Mouse (Mus musculus) neural tube, embryonic 13.5 days (tissue): ENCODE measurements around the gene Ctnna3. TPM values are rescaled to one million over a fixed set of nuclear protein-coding genes. Genes with fewer than 3 reads are reported as not detected.
"Not testable (repeated sequence)": the region's sequence is repeated elsewhere in the genome, so short reads cannot be mapped to it uniquely, and the experiment has no call there.

Experiments used
- ATAC-seq: fragments of 200-750 bp; cut with Nextera tagmentation; 2 replicates; pipeline ENCODE4 v1.8.0; 2017; ENCODE audit warnings: low read depth, mild to moderate bottlenecking, moderate TSS enrichment, moderate library complexity
- H3K27ac ChIP-seq: fragments of 300-500 bp; sonication (generic); replicated peaks from 2 replicates; pipeline ENCODE4 v1.5.1; 2015; ENCODE audit warnings: moderate library complexity, mild to moderate bottlenecking, inconsistent platforms
- H3K27me3 ChIP-seq: fragments of 300-500 bp; sonication (generic); 2 replicates; pipeline ENCODE4 v1.6.1; 2015; ENCODE audit warnings: mild to moderate bottlenecking, inconsistent platforms
- H3K36me3 ChIP-seq: fragments of 300-500 bp; sonication (generic); 2 replicates; pipeline ENCODE4 v1.6.1; 2015; ENCODE audit warnings: mild to moderate bottlenecking, inconsistent platforms
- H3K4me1 ChIP-seq: fragments of 300-500 bp; sonication (generic); replicated peaks from 2 replicates; pipeline ENCODE4 v1.6.1; 2015; ENCODE audit warnings: inconsistent platforms
- H3K4me2 ChIP-seq: fragments of 300-500 bp; sonication (generic); 2 replicates; pipeline ENCODE4 v1.6.1; 2015; ENCODE audit warnings: inconsistent platforms, mild to moderate bottlenecking, moderate library complexity
- H3K4me3 ChIP-seq: fragments of 300-500 bp; sonication (generic); 2 replicates; pipeline ENCODE4 v1.5.1; 2015; ENCODE audit warnings: mild to moderate bottlenecking, inconsistent platforms
- H3K9ac ChIP-seq: fragments of 300-500 bp; sonication (generic); 2 replicates; pipeline ENCODE4 v1.6.1; 2015; ENCODE audit warnings: moderate library complexity, mild to moderate bottlenecking, inconsistent platforms
- H3K9me3 ChIP-seq: fragments of 300-500 bp; sonication (generic); 2 replicates; pipeline ENCODE4 v1.6.1; 2016; ENCODE audit warnings: inconsistent platforms
- WGBS: fragments of 180-500 bp; shearing (Covaris S2); methylation state at CpG from one replicate; pipeline ENCODE4 v1.1.7; 2015; 5-methylcytosine and 5-hydroxymethylcytosine counted together
- polyA plus RNA-seq: library from polyadenylated mRNA; unstranded; fragments of >200 nt; fragmentation: Nextera tagmentation; extraction: Ambion mirVana; gene quantifications from 2 replicates; pipeline ENCODE4 v1.2.1, GENCODE M21; 2015

Ctnna3 gene
- polyA plus RNA-seq, 1 experiment from 2014 or later = 3.7 TPM

DNA sequence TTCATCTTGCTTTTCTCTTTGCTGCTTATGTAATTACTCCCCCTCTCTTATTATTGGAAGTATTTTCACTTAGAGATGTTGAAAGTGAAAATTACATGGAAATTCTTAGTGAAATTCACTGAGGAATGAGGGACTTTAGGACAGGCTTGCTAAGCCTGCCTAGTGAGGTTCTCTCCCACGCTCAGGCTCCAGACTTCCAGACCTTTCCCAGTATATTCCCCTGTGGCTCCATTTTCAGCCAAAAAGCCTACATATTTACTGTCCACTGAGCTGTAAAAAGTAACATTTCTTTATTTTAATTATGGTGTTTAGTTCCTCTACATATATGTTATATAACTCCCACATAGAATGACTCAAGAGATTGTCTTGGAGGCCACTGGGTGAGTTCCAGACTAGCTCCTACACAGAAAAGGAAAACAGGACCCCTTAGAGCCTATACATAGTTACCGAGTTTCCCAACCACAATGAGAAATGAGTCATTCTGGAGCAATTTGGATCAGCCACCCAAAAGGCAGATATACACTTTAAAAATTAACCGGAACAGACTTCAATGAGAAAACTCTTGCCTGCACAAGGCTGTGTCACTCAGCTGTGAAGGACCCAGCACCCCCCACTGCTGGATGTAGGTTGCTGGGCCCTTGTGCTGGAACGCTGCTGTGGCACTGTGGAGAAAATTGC lies 912.9 kb downstream of the Ctnna3 start:
- Histone ChIP-seq H3K4me2 (no peak overlapping the region), H3K4me3 (no peak overlapping the region), H3K27me3 (no peaks in the 10 kb centered on the region), H3K4me1 (no peaks in the 10 kb centered on the region), H3K9ac (no peak overlapping the region), H3K36me3 (no peaks in the 10 kb centered on the region), H3K27ac (no peak overlapping the region), H3K9me3 (no peaks in the 10 kb centered on the region)
- 78% methylated on average over 4 of the region's 4 CpGs for WGBS
- ATAC-seq = no peak

DNA sequence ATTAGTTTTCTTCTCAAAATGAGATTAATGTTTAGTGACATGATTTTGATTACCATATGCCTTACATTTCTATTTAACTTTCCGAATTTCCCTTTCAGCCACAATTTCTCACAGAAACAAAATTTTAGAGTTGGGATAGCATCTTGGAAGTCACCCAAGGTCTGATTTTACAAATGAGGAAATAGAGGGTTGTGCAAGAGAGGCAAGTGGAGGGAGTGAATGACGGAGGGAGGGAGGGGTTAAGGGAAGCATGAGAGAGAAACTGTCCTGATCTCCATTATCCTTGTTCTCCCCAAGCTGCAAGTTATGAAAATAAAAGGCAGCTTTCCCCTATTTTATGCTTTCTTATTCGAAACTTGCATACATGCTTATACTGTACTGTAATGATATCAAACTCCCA lies 943.4 kb downstream of the Ctnna3 start:
- ATAC-seq = no peak
- 85% methylated on average over 3 of the region's 3 CpGs for WGBS
- no peak overlapping the region for H3K4me3 ChIP-seq
- no peak overlapping the region for H3K27ac ChIP-seq
- no peaks in the 10 kb centered on the region for H3K4me1 ChIP-seq
- no peaks in the 10 kb centered on the region for H3K36me3 ChIP-seq
- H3K4me2 ChIP-seq = no peak overlapping the region
- H3K9ac ChIP-seq = no peak overlapping the region
- no peaks in the 10 kb centered on the region for H3K9me3 ChIP-seq
- H3K27me3 ChIP-seq = no peaks in the 10 kb centered on the region

- Histone ChIP-seq H3K4me3 (no peak overlapping the region), H3K27me3 (no peaks in the 10 kb centered on the region), H3K4me1 (no peaks in the 10 kb centered on the region), H3K9me3 (no peaks in the 10 kb centered on the region), H3K9ac (no peak overlapping the region), H3K36me3 (no peaks in the 10 kb centered on the region), H3K27ac (no peak overlapping the region), H3K4me2 (no peak overlapping the region)
- no peak for ATAC-seq
- WGBS = 89% methylated on average over 4 of the region's 4 CpGs
These were observed 947.9 kb downstream of the Ctnna3 start for GRCm38 (mm10) chr10:64377751-64378150.

GRCm38 (mm10) chr10:64396579-64396978 lies 966.7 kb downstream of the Ctnna3 start:
- WGBS = 50% methylated on average over 2 of the region's 2 CpGs
- ATAC-seq = no peak
- no peak overlapping the region for H3K27ac ChIP-seq
- H3K27me3 ChIP-seq = no peaks in the 10 kb centered on the region
- H3K36me3 ChIP-seq = no peaks in the 10 kb centered on the region
- H3K4me2 ChIP-seq = no peak overlapping the region
- H3K4me3 ChIP-seq = no peak overlapping the region
- no peaks in the 10 kb centered on the region for H3K4me1 ChIP-seq
- H3K9me3 ChIP-seq = no peaks in the 10 kb centered on the region
- H3K9ac ChIP-seq = no peak overlapping the region

DNA sequence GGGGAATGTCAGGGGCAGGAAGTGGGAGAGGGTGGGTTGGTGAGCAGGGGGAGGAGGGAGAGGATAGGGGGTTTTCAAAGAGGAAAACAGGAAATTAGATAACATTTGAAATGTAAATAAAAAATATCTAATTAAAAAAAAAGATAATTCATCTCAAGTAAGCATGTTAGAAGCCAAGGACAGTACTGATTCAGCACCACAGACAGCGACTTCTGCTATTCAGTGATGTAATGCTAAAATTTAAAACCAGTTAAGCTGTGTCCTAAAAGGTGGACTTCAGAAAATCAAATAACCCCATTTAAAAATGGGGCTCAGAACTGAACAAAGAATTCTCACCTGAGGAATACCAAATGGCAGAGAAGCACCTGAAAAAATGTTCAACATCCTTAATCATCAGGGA lies 988.5 kb downstream of the Ctnna3 start:
- not testable (repeated sequence) for H3K36me3 ChIP-seq, H3K27ac ChIP-seq, H3K4me1 ChIP-seq, H3K4me2 ChIP-seq, H3K27me3 ChIP-seq, H3K9ac ChIP-seq, ATAC-seq, H3K9me3 ChIP-seq, H3K4me3 ChIP-seq
- 33% methylated on average over 1 of the region's 1 CpGs for WGBS

GRCm38 (mm10) chr10:64438736-64439135 lies 1008.8 kb downstream of the Ctnna3 start:
- no peak overlapping the region for H3K27ac ChIP-seq
- H3K9me3 ChIP-seq = no peaks in the 10 kb centered on the region
- no peak for ATAC-seq
- no peak overlapping the region for H3K4me3 ChIP-seq
- no peaks in the 10 kb centered on the region for H3K36me3 ChIP-seq
- H3K9ac ChIP-seq = no peak overlapping the region
- no peaks in the 10 kb centered on the region for H3K4me1 ChIP-seq
- H3K4me2 ChIP-seq = no peak overlapping the region
- H3K27me3 ChIP-seq = no peaks in the 10 kb centered on the region

- ATAC-seq = no peak
- H3K9me3 ChIP-seq = no peaks in the 10 kb centered on the region
- H3K36me3 ChIP-seq = no peaks in the 10 kb centered on the region
- no peaks in the 10 kb centered on the region for H3K4me1 ChIP-seq
- WGBS = 85% methylated on average over 2 of the region's 2 CpGs
- H3K4me3 ChIP-seq = no peak overlapping the region
- no peak overlapping the region for H3K9ac ChIP-seq
- H3K27ac ChIP-seq = no peak overlapping the region
- H3K4me2 ChIP-seq = no peak overlapping the region
- H3K27me3 ChIP-seq = no peaks in the 10 kb centered on the region
These were observed 1018.7 kb downstream of the Ctnna3 start for GRCm38 (mm10) chr10:64448624-64449023.

- no peaks in the 10 kb centered on the region for H3K9me3 ChIP-seq
- H3K4me1 ChIP-seq = no peaks in the 10 kb centered on the region
- 81% methylated on average over 5 of the region's 5 CpGs for WGBS
- no peak overlapping the region for H3K4me3 ChIP-seq
- no peak for ATAC-seq
- no peak overlapping the region for H3K4me2 ChIP-seq
- no peaks in the 10 kb centered on the region for H3K36me3 ChIP-seq
- H3K27ac ChIP-seq = no peak overlapping the region
- no peaks in the 10 kb centered on the region for H3K27me3 ChIP-seq
- H3K9ac ChIP-seq = no peak overlapping the region
These were observed 1053.4 kb downstream of the Ctnna3 start for GRCm38 (mm10) chr10:64483281-64483680.

DNA sequence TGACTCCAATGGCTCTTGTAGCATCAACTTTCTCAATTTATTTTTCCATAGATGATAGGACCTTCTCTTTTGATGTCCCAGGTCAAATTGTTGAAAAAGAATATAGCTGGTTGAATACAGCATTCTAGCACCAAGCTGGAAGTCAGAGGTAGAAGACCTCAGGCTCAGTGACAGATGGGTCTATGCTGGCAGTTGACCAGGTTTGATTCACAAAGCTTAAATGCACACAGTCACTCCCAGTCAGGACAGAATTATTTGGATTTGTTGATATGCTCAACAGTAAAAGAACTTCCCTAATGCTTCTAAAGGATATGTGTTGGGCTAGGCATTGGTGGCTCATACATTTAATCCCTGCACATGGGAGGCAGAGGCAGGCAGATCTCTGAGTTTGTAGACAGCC lies 1059.6 kb downstream of the Ctnna3 start:
- Histone ChIP-seq H3K4me2 (no peak overlapping the region), H3K27ac (no peak overlapping the region), H3K4me3 (no peak overlapping the region), H3K9ac (no peak overlapping the region), H3K9me3 (no peaks in the 10 kb centered on the region), H3K27me3 (no peaks in the 10 kb centered on the region), H3K36me3 (no peaks in the 10 kb centered on the region), H3K4me1 (no peaks in the 10 kb centered on the region)
- no peak for ATAC-seq

GRCm38 (mm10) chr10:64543647-64544046 lies 1113.7 kb downstream of the Ctnna3 start:
- no peak overlapping the region for H3K27ac ChIP-seq
- H3K9ac ChIP-seq = no peak overlapping the region
- H3K4me2 ChIP-seq = no peak overlapping the region
- no peaks in the 10 kb centered on the region for H3K9me3 ChIP-seq
- no peak overlapping the region for H3K4me3 ChIP-seq
- 42% methylated on average over 3 of the region's 3 CpGs for WGBS
- H3K36me3 ChIP-seq = no peaks in the 10 kb centered on the region
- no peaks in the 10 kb centered on the region for H3K27me3 ChIP-seq
- peaks cover 4% of the 10 kb centered on the region for H3K4me1 ChIP-seq
- peak; percentile 74; the same call in 1 of the 2 replicates for ATAC-seq

DNA sequence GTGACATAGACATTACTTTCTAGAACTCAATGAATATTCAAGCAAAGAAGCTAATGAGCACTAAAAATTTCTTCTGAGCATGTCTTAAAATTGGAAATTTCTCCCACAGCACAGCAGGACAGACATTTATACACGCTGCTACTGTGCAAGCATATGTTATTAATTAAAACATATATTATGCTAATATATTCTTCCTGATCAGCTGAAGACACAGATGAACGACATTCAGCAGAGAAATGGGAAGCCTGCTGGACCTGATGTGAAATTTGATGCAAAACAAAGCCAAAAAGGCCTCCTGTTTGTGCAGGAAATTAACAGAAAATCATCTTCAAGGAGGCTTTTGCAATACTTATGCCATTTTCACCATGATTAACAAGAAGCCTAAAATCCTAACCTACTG lies 1114.5 kb downstream of the Ctnna3 start:
- Histone ChIP-seq H3K9ac (no peak overlapping the region), H3K9me3 (no peaks in the 10 kb centered on the region), H3K36me3 (no peaks in the 10 kb centered on the region), H3K27ac (no peak overlapping the region), H3K4me1 (peaks cover 4% of the 10 kb centered on the region), H3K27me3 (no peaks in the 10 kb centered on the region), H3K4me2 (no peak overlapping the region), H3K4me3 (no peak overlapping the region)
- 0 out of 2 replicates have a peak, but pooled peaks have one; percentile 32 for ATAC-seq
- WGBS = 19% methylated on average over 2 of the region's 2 CpGs

DNA sequence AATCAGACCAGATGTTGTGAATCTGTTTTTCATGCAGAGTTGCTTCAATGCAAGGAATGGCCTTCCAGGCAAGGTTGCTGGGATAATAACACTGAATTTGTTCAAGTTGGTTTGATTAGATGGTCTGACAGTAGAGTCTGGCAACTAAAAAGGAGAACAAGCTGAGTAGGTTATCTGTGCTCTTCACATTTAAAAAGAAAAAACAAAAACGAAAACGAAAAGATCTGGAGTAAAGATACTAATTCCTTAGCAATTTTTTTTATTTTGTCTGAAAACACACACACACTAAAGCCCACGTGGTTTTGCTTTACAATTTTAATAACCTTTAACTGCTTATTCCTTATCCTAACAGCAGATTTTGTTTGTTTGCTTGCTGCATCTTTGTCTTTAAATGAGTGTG lies 1141.4 kb downstream of the Ctnna3 start:
- Histone ChIP-seq H3K27me3 (no peaks in the 10 kb centered on the region), H3K9me3 (no peaks in the 10 kb centered on the region), H3K4me3 (no peak overlapping the region), H3K9ac (no peak overlapping the region), H3K36me3 (no peaks in the 10 kb centered on the region), H3K4me1 (no peaks in the 10 kb centered on the region), H3K4me2 (no peak overlapping the region), H3K27ac (no peak overlapping the region)
- 88% methylated on average over 3 of the region's 3 CpGs for WGBS
- no peak for ATAC-seq

DNA sequence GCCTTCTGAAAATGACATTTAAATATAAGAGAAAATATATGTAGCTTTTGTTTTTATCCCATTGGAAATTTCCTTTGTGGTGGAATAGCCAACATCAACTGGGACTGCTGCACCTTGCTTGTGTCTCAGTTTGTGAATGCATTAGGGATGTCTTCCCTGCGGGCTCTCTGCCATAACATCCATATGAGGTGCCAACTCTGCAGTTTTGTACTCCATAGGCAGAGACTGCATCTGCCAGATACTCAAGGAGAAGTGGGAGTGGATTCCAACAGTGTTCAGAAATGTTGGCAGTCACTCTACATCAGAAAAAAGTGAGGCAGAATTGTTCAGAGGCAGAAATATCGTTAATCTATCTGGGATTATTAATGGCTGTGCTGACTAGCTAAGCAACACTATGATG lies 1158.2 kb downstream of the Ctnna3 start:
- no peaks in the 10 kb centered on the region for H3K9me3 ChIP-seq
- WGBS = 84% methylated on average over 2 of the region's 2 CpGs
- H3K27me3 ChIP-seq = no peaks in the 10 kb centered on the region
- no peak overlapping the region for H3K4me2 ChIP-seq
- H3K4me1 ChIP-seq = no peaks in the 10 kb centered on the region
- no peak overlapping the region for H3K9ac ChIP-seq
- H3K4me3 ChIP-seq = no peak overlapping the region
- no peak overlapping the region for H3K27ac ChIP-seq
- no peaks in the 10 kb centered on the region for H3K36me3 ChIP-seq
- no peak for ATAC-seq
